Mouse (Mus musculus) heart, embryonic 11.5 days (tissue): ENCODE data around the gene Best2. TPM values are rescaled to one million over a fixed set of nuclear protein-coding genes. Genes with fewer than 3 reads are reported as not detected.

Experiments used
- ATAC-seq: fragments of 200-750 bp; cut with Nextera tagmentation; replicated peaks from 2 replicates; pipeline ENCODE4 v1.8.0; 2017; ENCODE audit warnings: moderate library complexity; ENCODE audit not compliant: insufficient number of reproducible peaks, low FRiP score, low TSS enrichment
- H3K27ac ChIP-seq: fragments of 300-500 bp; sonication (generic); 2 replicates; pipeline ENCODE4 v1.5.1; 2014; ENCODE audit warnings: mild to moderate bottlenecking, low read depth, low read length
- H3K27me3 ChIP-seq: fragments of 300-500 bp; sonication (generic); 2 replicates; pipeline ENCODE4 v1.6.1; 2014; ENCODE audit warnings: mild to moderate bottlenecking, low read length, mixed read lengths; ENCODE audit not compliant: control insufficient read depth, insufficient read depth
- H3K36me3 ChIP-seq: fragments of 300-500 bp; sonication (generic); 2 replicates; pipeline ENCODE4 v1.6.1; 2014; ENCODE audit warnings: mild to moderate bottlenecking, low read length, moderate library complexity, mixed read lengths; ENCODE audit not compliant: control insufficient read depth, insufficient read depth
- H3K4me1 ChIP-seq: fragments of 300-500 bp; sonication (generic); 2 replicates; pipeline ENCODE4 v1.6.1; 2014; ENCODE audit warnings: low read length; ENCODE audit not compliant: control insufficient read depth, insufficient read depth
- H3K4me2 ChIP-seq: fragments of 300-500 bp; sonication (generic); 2 replicates; pipeline ENCODE4 v1.6.1; 2014; ENCODE audit warnings: mild to moderate bottlenecking, moderate library complexity
- H3K4me3 ChIP-seq: fragments of 300-500 bp; sonication (generic); 2 replicates; pipeline ENCODE4 v1.5.1; 2014; ENCODE audit warnings: low read depth, low read length
- H3K9ac ChIP-seq: fragments of 300-500 bp; sonication (generic); 2 replicates; pipeline ENCODE4 v1.6.1; 2014; ENCODE audit warnings: mild to moderate bottlenecking, low read depth, low read length, moderate library complexity
- H3K9me3 ChIP-seq: fragments of 300-500 bp; sonication (generic); replicated peaks from 2 replicates; pipeline ENCODE4 v1.6.1; 2016; ENCODE audit warnings: low read length; ENCODE audit not compliant: control insufficient read depth
- WGBS: fragments of 180-500 bp; shearing (Covaris S2); extraction: QIAGEN DNeasy Blood & Tissue Kit; methylation state at CpG from one replicate; pipeline ENCODE4 v1.1.7; 2014; ENCODE audit not compliant: insufficient replicate concordance; 5-methylcytosine and 5-hydroxymethylcytosine counted together
- polyA plus RNA-seq: library from polyadenylated mRNA; unstranded; fragments of >200 nt; fragmentation: Nextera tagmentation; extraction: Ambion mirVana; gene quantifications from 2 replicates; pipeline ENCODE4 v1.2.1, GENCODE M21; 2014

Gene Best2
- polyA plus RNA-seq, 1 experiment from 2014 or later: not detected

DNA sequence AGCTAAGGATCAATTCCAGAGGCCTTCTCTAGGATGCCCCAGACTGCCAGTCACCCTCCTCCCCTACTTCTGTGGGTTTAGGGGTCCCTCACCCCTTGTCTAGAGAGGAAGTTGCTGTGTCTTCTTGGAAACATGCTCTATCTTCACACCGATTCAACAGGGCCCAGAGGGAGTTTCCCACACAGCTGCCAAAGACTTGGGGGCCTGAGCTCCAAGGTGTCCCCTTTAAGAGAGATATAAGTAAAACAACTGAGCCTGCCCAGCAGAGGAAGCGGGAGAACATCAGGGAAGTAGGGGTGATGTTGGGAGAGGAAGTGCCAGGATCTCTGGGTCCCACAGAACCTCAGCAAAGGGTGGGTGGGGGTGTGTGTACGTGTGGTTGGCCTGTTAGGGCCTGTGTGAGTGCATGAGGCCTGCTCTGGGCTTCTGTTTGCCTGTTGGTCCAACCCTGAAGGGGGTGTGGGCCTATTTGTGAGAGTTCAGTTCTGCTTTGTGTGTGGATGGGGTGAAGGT, 31.8 kb downstream of the Best2 start:
- Histone ChIP-seq H3K4me3 (no peak overlapping the region), H3K27me3 (0 out of 2 replicates have a peak, but pooled peaks cover 3% of the 10 kb centered on the region), H3K9me3 (no peaks in the 10 kb centered on the region), H3K9ac (no peak overlapping the region), H3K27ac (no peak overlapping the region), H3K4me1 (peaks cover 57% of the 10 kb centered on the region), H3K36me3 (no peaks in the 10 kb centered on the region), H3K4me2 (no peak overlapping the region)
- ATAC-seq: no peak
- WGBS: 50% methylated on average over 3 of the region's 3 CpGs

- Histone ChIP-seq H3K9ac (no peak overlapping the region), H3K27ac (no peak overlapping the region), H3K36me3 (no peaks in the 10 kb centered on the region), H3K9me3 (no peaks in the 10 kb centered on the region), H3K27me3 (0 out of 2 replicates have a peak, but pooled peaks cover 3% of the 10 kb centered on the region), H3K4me2 (no peak overlapping the region), H3K4me1 (peaks cover 58% of the 10 kb centered on the region), H3K4me3 (no peak overlapping the region)
- WGBS: 75% methylated on average over 15 of the region's 15 CpGs
- no peak for ATAC-seq
Measured at GRCm38 (mm10) chr8:84981644-84982498, 32.5 kb downstream of the Best2 start.

- 0 out of 2 replicates have a peak, but pooled peaks cover 3% of the 10 kb centered on the region for H3K27me3 ChIP-seq
- no peaks in the 10 kb centered on the region for H3K36me3 ChIP-seq
- H3K27ac ChIP-seq: no peak overlapping the region; the same call in 1 of the 2 replicates
- H3K4me2 ChIP-seq: peak overlapping the region; percentile 98
- H3K4me3 ChIP-seq: no peak overlapping the region
- H3K9me3 ChIP-seq: no peaks in the 10 kb centered on the region
- ATAC-seq: no peak
- 0 out of 2 replicates have a peak overlapping the region, but pooled peaks have one; percentile 3 for H3K9ac ChIP-seq
- WGBS: 36% methylated on average over 11 of the region's 11 CpGs
- peaks cover 54% of the 10 kb centered on the region for H3K4me1 ChIP-seq
Measured at GRCm38 (mm10) chr8:84980622-84981358, 33.5 kb downstream of the Best2 start.

- peak overlapping the region; percentile 98 for H3K4me2 ChIP-seq
- H3K27me3 ChIP-seq: 0 out of 2 replicates have a peak, but pooled peaks cover 3% of the 10 kb centered on the region
- ATAC-seq: peak; percentile 11; the same call in 1 of the 2 replicates
- 0 out of 2 replicates have a peak overlapping the region, but pooled peaks have one; percentile 30 for H3K27ac ChIP-seq
- H3K36me3 ChIP-seq: no peaks in the 10 kb centered on the region
- peak overlapping the region; percentile 42 for H3K4me3 ChIP-seq
- peaks cover 50% of the 10 kb centered on the region for H3K4me1 ChIP-seq
- WGBS: 2% methylated on average over 39 of the region's 42 CpGs
- peak overlapping the region; percentile 67 for H3K9ac ChIP-seq
- H3K9me3 ChIP-seq: no peaks in the 10 kb centered on the region
Measured at GRCm38 (mm10) chr8:84979599-84980421, 34.5 kb downstream of the Best2 start.

GRCm38 (mm10) chr8:84978248-84978940, 35.9 kb downstream of the Best2 start, which contains the start of gene Junb:
Gene Junb, minus strand, starts transcription at chr8:84978718.
- Histone ChIP-seq H3K4me2 (peak within 1 kb of the TSS; percentile 98), H3K27me3 (0 out of 2 replicates have a peak, but pooled peaks cover 3% of the 10 kb centered on the region), H3K9ac (peak within 1 kb of the TSS; percentile 78), H3K9me3 (no peaks in the 10 kb centered on the region), H3K4me1 (peaks cover 43% of the 10 kb centered on the region), H3K27ac (peak within 1 kb of the TSS; percentile 79), H3K4me3 (peak within 1 kb of the TSS; percentile 60), H3K36me3 (no peaks in the 10 kb centered on the region)
- ATAC-seq: peak; percentile 60
- 1% methylated on average over 63 of the region's 63 CpGs for WGBS

DNA sequence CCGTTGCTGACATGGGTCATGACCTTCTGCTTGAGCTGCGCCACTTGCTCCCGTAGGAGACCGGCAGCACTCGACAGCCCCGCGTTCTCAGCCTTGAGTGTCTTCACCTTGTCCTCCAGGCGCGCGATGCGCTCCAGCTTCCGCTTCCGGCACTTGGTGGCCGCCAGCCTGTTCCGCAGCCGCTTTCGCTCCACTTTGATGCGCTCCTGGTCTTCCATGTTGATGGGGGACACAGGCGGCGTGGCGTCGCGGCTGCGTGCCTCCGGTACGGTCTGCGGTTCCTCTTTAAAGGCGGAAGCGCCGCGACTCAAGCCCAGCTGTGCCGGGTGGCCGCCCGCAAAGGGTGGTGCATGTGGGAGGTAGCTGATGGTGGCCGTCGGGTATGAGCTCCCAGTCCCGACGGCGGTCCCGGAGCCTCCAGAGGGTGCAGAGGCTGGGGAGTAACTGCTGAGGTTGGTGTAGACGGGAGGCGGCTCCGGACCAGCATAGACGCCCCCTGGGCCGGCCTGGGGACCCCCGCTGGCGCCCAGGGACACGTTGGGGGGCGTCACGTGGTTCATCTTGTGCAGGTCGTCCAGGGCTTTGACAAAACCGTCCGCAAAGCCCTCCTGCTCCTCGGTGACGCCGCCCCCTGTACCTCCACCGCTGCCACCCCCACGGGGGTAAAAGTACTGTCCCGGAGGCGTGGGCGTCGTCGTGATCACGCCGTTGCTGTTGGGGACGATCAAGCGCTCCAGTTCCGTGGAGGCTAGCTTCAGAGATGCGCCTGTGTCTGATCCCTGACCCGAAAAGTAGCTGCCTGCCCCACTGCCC, 36.7 kb downstream of the Best2 start:
- Histone ChIP-seq H3K27ac (peak overlapping the region; percentile 79), H3K36me3 (no peaks in the 10 kb centered on the region), H3K4me3 (peak overlapping the region; percentile 60), H3K4me1 (peaks cover 43% of the 10 kb centered on the region), H3K27me3 (0 out of 2 replicates have a peak, but pooled peaks cover 3% of the 10 kb centered on the region), H3K9ac (peak overlapping the region; percentile 78), H3K4me2 (peak overlapping the region; percentile 98), H3K9me3 (no peaks in the 10 kb centered on the region)
- WGBS: under 1% methylated on average over 70 of the region's 70 CpGs
- ATAC-seq: no peak

DNA sequence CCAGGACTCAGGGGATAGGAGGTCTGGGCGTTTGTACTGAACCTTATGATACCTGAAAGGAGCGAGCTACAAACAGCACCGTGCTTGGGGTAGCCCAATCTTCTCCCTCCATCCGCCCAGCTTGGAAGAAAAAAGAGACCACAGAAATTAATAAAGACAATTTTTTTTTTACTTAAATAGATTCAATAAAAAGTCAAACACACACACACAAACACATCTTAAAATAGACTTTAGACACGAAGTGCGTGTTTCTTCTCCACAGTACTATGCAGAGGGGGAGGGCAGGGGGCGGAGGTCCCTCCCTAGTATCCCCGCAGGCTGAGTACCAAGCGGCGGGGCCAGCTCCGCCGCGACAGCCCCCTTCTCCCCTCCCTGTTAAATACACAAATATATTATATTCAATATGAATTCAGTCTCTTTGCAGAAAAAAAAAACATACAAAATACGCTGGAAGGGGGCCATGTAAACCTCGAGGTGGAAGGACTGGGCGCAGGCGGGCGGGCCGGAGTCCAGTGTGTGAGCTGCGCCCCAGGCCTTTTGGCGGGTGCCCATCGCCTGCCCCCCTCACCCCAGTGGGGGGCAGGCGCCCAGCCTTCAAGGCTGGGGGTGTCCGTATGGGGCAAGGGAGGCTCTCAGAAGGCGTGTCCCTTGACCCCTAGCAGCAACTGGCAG, 37.4 kb downstream of the Best2 start:
- Histone ChIP-seq H3K27ac (peak overlapping the region; percentile 79), H3K9ac (peak overlapping the region; percentile 78), H3K4me3 (peak overlapping the region; percentile 60), H3K4me1 (peaks cover 41% of the 10 kb centered on the region), H3K9me3 (no peaks in the 10 kb centered on the region), H3K27me3 (0 out of 2 replicates have a peak, but pooled peaks cover 3% of the 10 kb centered on the region), H3K4me2 (peak overlapping the region; percentile 98), H3K36me3 (peaks cover 2% of the 10 kb centered on the region)
- ATAC-seq: no peak
- 3% methylated on average over 25 of the region's 25 CpGs for WGBS
